Mouse (Mus musculus): ENCODE results near the gene Usp32.

- TF ChIP-seq CTCF (IDR thresholded peaks at IDR 0.05; ENCODE audit: extremely low read depth, insufficient read depth, insufficient read length, insufficient replicate concordance) (no peak), POLR2A (IDR thresholded peaks at IDR 0.05; ENCODE audit: low read depth, low read length) (no peak)
Measured at GRCm38 (mm10) chr11:84973661-84974060, 166.3 kb downstream of the Usp32 start.
